Mouse (Mus musculus) liver, embryonic 14.5 days (tissue): ENCODE measurements at regions not wholly inside any gene's neighbourhood (a gene's known extent, or its start where the extent isn't known, plus 50 kb on each side); places are given as distances from the start of the nearest gene placed in this dataset.

Source experiments
- ATAC-seq: fragments of 200-750 bp; cut with Nextera tagmentation; 2 replicates; pipeline ENCODE4 v1.8.0; 2017; ENCODE audit warnings: moderate number of reproducible peaks, mild to moderate bottlenecking, moderate library complexity; ENCODE audit not compliant: insufficient read depth
- DNase-seq, 3 experiments: peaks; one replicate each; pipeline ENCODE4 v3.0.0-alpha.2; 2012 to 2013; ENCODE audit warnings: low read depth in 3 of 3, low spot score in 3 of 3
- H3K27ac ChIP-seq: fragments of 300-500 bp; sonication (generic); 2 replicates; pipeline ENCODE4 v1.5.1; 2014; ENCODE audit warnings: moderate library complexity, mild to moderate bottlenecking, control low read depth, inconsistent platforms
- H3K27me3 ChIP-seq: fragments of 300-500 bp; sonication (generic); 2 replicates; pipeline ENCODE4 v1.6.1; 2014; ENCODE audit warnings: mild to moderate bottlenecking, low read length, moderate library complexity; ENCODE audit not compliant: control insufficient read depth, insufficient read depth
- H3K36me3 ChIP-seq: fragments of 300-500 bp; sonication (generic); replicated peaks from 2 replicates; pipeline ENCODE4 v1.6.1; 2014; ENCODE audit warnings: low read depth; ENCODE audit not compliant: control insufficient read depth, insufficient read depth
- H3K4me1 ChIP-seq, 2 experiments: fragments of 200-500 bp in 1 of 2; fragments of 300-500 bp in 1 of 2; sonication (generic) in 1 of 2; replicated peaks; 2 replicates each; pipeline ENCODE4 v1.6.1; 2012 to 2014; ENCODE audit warnings: antibody characterized with exemption in 1 of 2, inconsistent platforms in 1 of 2, low read length in 1 of 2; ENCODE audit not compliant: control insufficient read depth in 2 of 2, insufficient read depth in 2 of 2
- H3K4me2 ChIP-seq: fragments of 300-500 bp; sonication (generic); 2 replicates; pipeline ENCODE4 v1.6.1; 2014; ENCODE audit warnings: low read depth, mild to moderate bottlenecking, control low read depth, moderate library complexity
- H3K4me3 ChIP-seq, 2 experiments: fragments of 200-500 bp in 1 of 2; fragments of 300-500 bp in 1 of 2; sonication (generic) in 1 of 2; 2 replicates each; pipeline ENCODE4 v1.5.1; 2012 to 2014; ENCODE audit warnings: low read depth in 2 of 2, low read length in 2 of 2, mild to moderate bottlenecking in 2 of 2, control low read depth in 1 of 2, inconsistent platforms in 1 of 2, moderate library complexity in 1 of 2; ENCODE audit not compliant: insufficient read depth in 1 of 2
- H3K9ac ChIP-seq: fragments of 300-500 bp; sonication (generic); replicated peaks from 2 replicates; pipeline ENCODE4 v1.6.1; 2014; ENCODE audit warnings: mild to moderate bottlenecking, control low read depth, moderate library complexity
- H3K9me3 ChIP-seq: fragments of 300-500 bp; sonication (generic); 2 replicates; pipeline ENCODE4 v1.6.1; 2016; ENCODE audit warnings: low read length, mixed read lengths; ENCODE audit not compliant: control insufficient read depth
- CTCF ChIP-seq: IDR thresholded peaks from 2 replicates; pipeline ENCODE4 v1.5.1; 2016; ENCODE audit warnings: antibody characterized with exemption, low read depth, control low read depth
- EP300 ChIP-seq: IDR thresholded peaks from 2 replicates; pipeline ENCODE4 v1.6.1; 2016; ENCODE audit warnings: antibody characterized with exemption, low read depth
- WGBS: fragments of 180-500 bp; shearing (Covaris S2); extraction: QIAGEN DNeasy Blood & Tissue Kit; methylation state at CpG from one replicate; pipeline ENCODE4 v1.1.7; 2014; ENCODE audit not compliant: insufficient replicate concordance; 5-methylcytosine and 5-hydroxymethylcytosine counted together

DNA sequence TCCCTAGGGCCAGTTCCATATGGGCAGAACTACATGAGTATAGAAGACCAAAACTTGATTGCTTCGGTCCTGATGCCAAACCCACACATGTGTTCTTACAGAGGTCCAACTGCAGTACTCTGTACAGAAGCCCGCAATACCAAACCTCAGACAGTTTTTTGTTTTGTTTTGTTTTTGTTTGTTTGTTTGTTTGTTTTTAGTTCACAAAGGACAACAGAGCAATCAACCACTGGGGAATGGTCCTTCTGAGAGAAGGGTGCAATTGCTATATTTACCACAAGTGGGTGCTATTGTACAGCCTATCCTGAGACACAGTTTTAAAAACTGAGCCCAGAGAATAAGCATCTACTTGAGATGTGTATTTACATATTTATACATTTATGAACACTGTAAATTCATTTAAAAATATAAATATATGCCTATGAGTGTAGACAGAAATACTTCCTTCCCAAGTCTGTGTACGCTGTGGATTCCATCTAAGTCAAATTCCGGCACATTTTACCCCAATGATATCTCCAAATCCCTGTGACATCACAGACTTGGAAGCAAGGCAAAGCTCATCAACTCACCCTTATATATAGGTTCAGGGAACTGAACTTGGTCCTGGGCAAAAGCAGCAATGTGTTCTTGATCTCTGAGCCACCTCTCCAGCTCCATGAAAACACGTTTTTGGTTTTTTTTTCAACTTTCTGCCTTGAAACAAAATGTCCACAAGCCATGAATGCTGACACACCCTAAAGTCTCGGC is 101.3 kb upstream of the A26c2 start:
- Histone ChIP-seq H3K27me3 (no peaks in the 10 kb centered on the region), H3K4me1 (no peaks in the 10 kb centered on the region), H3K4me2 (no peak overlapping the region), H3K27ac (no peak overlapping the region), H3K36me3 (no peaks in the 10 kb centered on the region), H3K9ac (no peak overlapping the region), H3K9me3 (no peaks in the 10 kb centered on the region), H3K4me3 (no peak overlapping the region)
- 47% methylated on average over 6 of the region's 6 CpGs for WGBS
- DNase-seq (no peak), ATAC-seq (no peak)
- TF ChIP-seq EP300 (no peak), CTCF (peak; percentile 46)

DNA sequence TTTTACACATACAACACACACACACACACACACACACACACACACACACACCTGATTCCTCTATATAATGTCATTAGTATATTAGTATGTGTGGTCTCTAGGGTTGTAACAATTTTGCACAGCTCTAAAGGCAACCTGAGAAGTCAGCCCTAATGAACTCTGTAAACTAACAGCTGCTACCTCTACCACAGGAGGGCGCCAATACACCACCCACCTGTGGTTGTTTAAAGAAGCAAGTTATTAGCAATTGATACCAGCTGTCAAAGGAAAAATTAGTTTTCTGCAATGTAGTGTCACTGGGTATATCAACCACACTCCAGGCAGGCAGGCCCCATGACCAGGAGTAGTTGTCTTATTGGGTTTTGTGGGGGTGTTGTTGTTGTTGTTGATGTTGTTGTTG is 98.8 kb upstream of the A26c2 start:
- Histone ChIP-seq H3K4me2 (no peak overlapping the region), H3K9ac (no peak overlapping the region), H3K4me1 (no peaks in the 10 kb centered on the region), H3K36me3 (no peaks in the 10 kb centered on the region), H3K4me3 (no peak overlapping the region), H3K27ac (no peak overlapping the region), H3K27me3 (no peaks in the 10 kb centered on the region), H3K9me3 (no peaks in the 10 kb centered on the region)
- no peak for TF ChIP-seq EP300
- peak; percentile 21; the same call in 1 of the 2 replicates for TF ChIP-seq CTCF
- ATAC-seq (no peak), DNase-seq (no peak)
- WGBS, result 3% methylated on average over 1 of the region's 1 CpGs

DNA sequence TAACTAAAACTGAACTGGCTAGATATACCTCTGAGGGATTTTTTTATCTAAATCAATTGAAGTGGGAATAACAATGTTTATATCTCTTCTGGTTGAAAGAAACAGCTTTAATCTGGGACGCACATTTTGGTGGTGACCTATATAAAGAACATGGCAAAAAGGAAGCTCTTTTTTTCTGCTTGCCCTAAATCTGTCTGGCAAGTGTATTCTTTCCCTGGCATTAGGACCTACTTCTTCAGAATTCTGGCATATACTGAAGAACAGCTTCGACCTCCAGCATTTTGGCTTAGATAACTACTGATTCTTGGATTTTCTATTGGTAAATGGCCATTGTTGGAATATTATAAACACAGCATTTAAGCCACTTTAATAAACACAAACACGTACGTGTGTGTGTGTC is 70.9 kb upstream of the A26c2 start:
- Histone ChIP-seq H3K4me1 (no peaks in the 10 kb centered on the region), H3K9ac (no peak overlapping the region), H3K27me3 (no peaks in the 10 kb centered on the region), H3K4me2 (no peak overlapping the region), H3K4me3 (no peak overlapping the region), H3K27ac (no peak overlapping the region), H3K9me3 (no peaks in the 10 kb centered on the region), H3K36me3 (no peaks in the 10 kb centered on the region)
- WGBS, result 58% methylated on average over 4 of the region's 4 CpGs
- ATAC-seq, result no peak
- no peak for DNase-seq
- TF ChIP-seq CTCF (no peak), EP300 (no peak)

DNA sequence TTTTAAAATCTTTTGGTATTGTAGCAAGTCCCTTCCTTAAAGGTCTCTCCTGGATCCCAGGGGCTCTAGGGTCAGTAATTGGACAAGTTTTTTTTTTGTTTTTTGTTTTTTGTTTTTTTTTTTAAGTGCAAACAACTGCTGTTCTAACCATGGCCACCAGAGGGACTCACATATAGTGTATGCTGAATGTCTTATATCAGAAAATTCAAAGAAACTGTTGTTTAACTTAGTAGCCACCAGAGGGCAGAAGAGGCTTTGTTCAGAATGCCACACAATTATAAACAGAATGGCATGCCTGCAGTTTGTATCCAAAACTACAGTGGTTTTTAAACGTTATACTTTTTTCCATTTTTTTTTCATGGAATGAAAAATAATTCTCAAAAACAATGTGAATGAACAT is 53.6 kb upstream of the A26c2 start:
- no peak overlapping the region for H3K9ac ChIP-seq
- TF ChIP-seq CTCF (peak; percentile 35; the same call in 1 of the 2 replicates), EP300 (no peak)
- no peaks in the 10 kb centered on the region for H3K27me3 ChIP-seq
- H3K9me3 ChIP-seq, result no peaks in the 10 kb centered on the region
- WGBS, result 10% methylated on average over 1 of the region's 1 CpGs
- ATAC-seq (no peak), DNase-seq (no peak)
- H3K27ac ChIP-seq, result no peak overlapping the region
- H3K4me1 ChIP-seq, result no peaks in the 10 kb centered on the region
- no peaks in the 10 kb centered on the region for H3K36me3 ChIP-seq
- no peak overlapping the region for H3K4me3 ChIP-seq
- H3K4me2 ChIP-seq, result no peak overlapping the region
